Mouse (Mus musculus): ENCODE data around the gene Tspyl3. TPM values are rescaled to one million over a fixed set of nuclear protein-coding genes. Genes with fewer than 3 reads are reported as not detected.
"Not testable (repeated sequence)": the region's sequence is repeated elsewhere in the genome, so short reads cannot be mapped to it uniquely, and the experiment has no call there.

The Tspyl3 gene
- 10.4 and 11.7 TPM in 2 replicates for polyA plus RNA-seq (2016; fragmentation: Nextera tagmentation; extraction: Ambion mirVana)

GRCm38 (mm10) chr2:153224946-153225594 is at the start of gene Tspyl3:
Tspyl3 (minus strand) TSS chr2:153225441.
- WGBS: 2% methylated on average over 31 of the region's 31 CpGs
- H3K9ac ChIP-seq (replicated peaks): peak within 1 kb of the TSS; percentile 75

GRCm38 (mm10) chr2:153274919-153275247 is 49.6 kb upstream of the Tspyl3 start:
- peaks cover 3% of the 10 kb centered on the region; the same call in 1 of the 2 replicates for H3K4me1 ChIP-seq
- ATAC-seq (ENCODE audit: low FRiP score, low read depth): no peak
- H3K4me3 ChIP-seq: no peak overlapping the region
- no peak overlapping the region for H3K27ac ChIP-seq (replicated peaks)
- no peak overlapping the region for H3K9ac ChIP-seq (replicated peaks)
- no peaks in the 10 kb centered on the region for H3K36me3 ChIP-seq
- no peaks in the 10 kb centered on the region for H3K27me3 ChIP-seq
- H3K4me2 ChIP-seq (replicated peaks): no peak overlapping the region
- H3K9me3 ChIP-seq: no peaks in the 10 kb centered on the region
- 79% methylated on average over 6 of the region's 6 CpGs for WGBS

More at GRCm38 (mm10) chr2:153224946-153225594, at the start of gene Tspyl3:
- peak within 1 kb of the TSS; percentile 53 for H3K4me3 ChIP-seq
- H3K4me1 ChIP-seq: peaks cover 12% of the 10 kb centered on the region
- H3K9me3 ChIP-seq: no peaks in the 10 kb centered on the region
- peaks cover 22% of the 10 kb centered on the region for H3K36me3 ChIP-seq
- peak within 1 kb of the TSS; percentile 73 for H3K4me2 ChIP-seq (replicated peaks)
- no peaks in the 10 kb centered on the region for H3K27me3 ChIP-seq
- peak within 1 kb of the TSS; percentile 77 for H3K27ac ChIP-seq (replicated peaks)
- peak; percentile 78 for ATAC-seq (ENCODE audit: low FRiP score, low read depth)

GRCm38 (mm10) chr2:153274200-153274918 is 49.1 kb upstream of the Tspyl3 start:
- not testable (repeated sequence) for H3K4me1 ChIP-seq; H3K27me3 ChIP-seq; ATAC-seq (ENCODE audit: low FRiP score, low read depth); H3K9ac ChIP-seq (replicated peaks); H3K4me3 ChIP-seq; H3K9me3 ChIP-seq; H3K27ac ChIP-seq (replicated peaks); H3K4me2 ChIP-seq (replicated peaks); H3K36me3 ChIP-seq
- WGBS: 63% methylated on average over 6 of the region's 6 CpGs

- WGBS: 67% methylated on average over 8 of the region's 8 CpGs
- H3K36me3 ChIP-seq: peaks cover 18% of the 10 kb centered on the region
- not testable (repeated sequence) for H3K4me1 ChIP-seq
These were observed 45.1 kb upstream of the Tspyl3 start for GRCm38 (mm10) chr2:153270231-153270915.

GRCm38 (mm10) chr2:153267331-153267730 is 42.1 kb upstream of the Tspyl3 start:
- no peaks in the 10 kb centered on the region for H3K27me3 ChIP-seq
- 90% methylated on average over 2 of the region's 2 CpGs for WGBS
- no peak overlapping the region for H3K4me3 ChIP-seq
- no peak for ATAC-seq (ENCODE audit: low FRiP score, low read depth)
- H3K27ac ChIP-seq (replicated peaks): no peak overlapping the region
- H3K4me1 ChIP-seq: peaks cover 1% of the 10 kb centered on the region; the same call in 1 of the 2 replicates
- H3K9ac ChIP-seq (replicated peaks): no peak overlapping the region
- H3K36me3 ChIP-seq: peaks cover 47% of the 10 kb centered on the region
- no peaks in the 10 kb centered on the region for H3K9me3 ChIP-seq
- H3K4me2 ChIP-seq (replicated peaks): no peak overlapping the region

More at GRCm38 (mm10) chr2:153270231-153270915, 45.1 kb upstream of the Tspyl3 start:
- not testable (repeated sequence) for ATAC-seq (ENCODE audit: low FRiP score, low read depth); H3K9me3 ChIP-seq; H3K27me3 ChIP-seq; H3K4me2 ChIP-seq (replicated peaks); H3K4me3 ChIP-seq; H3K9ac ChIP-seq (replicated peaks)
- peak overlapping the region; percentile 46; the same call in 1 of the 2 replicates for H3K27ac ChIP-seq (replicated peaks)

GRCm38 (mm10) chr2:153263053-153263452 is 37.8 kb upstream of the Tspyl3 start:
- no peaks in the 10 kb centered on the region for H3K9me3 ChIP-seq
- H3K27me3 ChIP-seq: no peaks in the 10 kb centered on the region
- peaks cover 67% of the 10 kb centered on the region for H3K36me3 ChIP-seq
- 93% methylated on average over 7 of the region's 7 CpGs for WGBS
- H3K4me2 ChIP-seq (replicated peaks): no peak overlapping the region
- H3K4me1 ChIP-seq: no peaks in the 10 kb centered on the region
- H3K4me3 ChIP-seq: no peak overlapping the region
- no peak for ATAC-seq (ENCODE audit: low FRiP score, low read depth)
- H3K9ac ChIP-seq (replicated peaks): no peak overlapping the region
- no peak overlapping the region for H3K27ac ChIP-seq (replicated peaks)

- H3K4me1 ChIP-seq: no peaks in the 10 kb centered on the region
- 73% methylated on average over 3 of the region's 3 CpGs for WGBS
- no peaks in the 10 kb centered on the region for H3K9me3 ChIP-seq
- H3K9ac ChIP-seq (replicated peaks): no peak overlapping the region
- no peak overlapping the region for H3K27ac ChIP-seq (replicated peaks)
- ATAC-seq (ENCODE audit: low FRiP score, low read depth): no peak
- H3K27me3 ChIP-seq: no peaks in the 10 kb centered on the region
- H3K36me3 ChIP-seq: peaks cover 47% of the 10 kb centered on the region
- H3K4me3 ChIP-seq: no peak overlapping the region
- no peak overlapping the region for H3K4me2 ChIP-seq (replicated peaks)
These were observed 34.8 kb upstream of the Tspyl3 start for GRCm38 (mm10) chr2:153259864-153260674.

GRCm38 (mm10) chr2:153259030-153259863 is 34.0 kb upstream of the Tspyl3 start:
- H3K4me3 ChIP-seq: no peak overlapping the region
- WGBS: 85% methylated on average over 12 of the region's 12 CpGs
- H3K36me3 ChIP-seq: peaks cover 40% of the 10 kb centered on the region
- no peaks in the 10 kb centered on the region for H3K9me3 ChIP-seq
- no peak overlapping the region for H3K9ac ChIP-seq (replicated peaks)
- ATAC-seq (ENCODE audit: low FRiP score, low read depth): no peak
- H3K4me2 ChIP-seq (replicated peaks): no peak overlapping the region
- H3K4me1 ChIP-seq: no peaks in the 10 kb centered on the region
- no peaks in the 10 kb centered on the region for H3K27me3 ChIP-seq
- H3K27ac ChIP-seq (replicated peaks): no peak overlapping the region

GRCm38 (mm10) chr2:153256604-153257003 is 31.4 kb upstream of the Tspyl3 start:
- Histone ChIP-seq H3K27ac (replicated peaks) (no peak overlapping the region), H3K36me3 (peaks cover 37% of the 10 kb centered on the region), H3K27me3 (no peaks in the 10 kb centered on the region), H3K4me1 (no peaks in the 10 kb centered on the region), H3K4me2 (replicated peaks) (no peak overlapping the region), H3K9ac (replicated peaks) (no peak overlapping the region), H3K4me3 (no peak overlapping the region), H3K9me3 (no peaks in the 10 kb centered on the region)
- 80% methylated on average over 2 of the region's 2 CpGs for WGBS
- ATAC-seq (ENCODE audit: low FRiP score, low read depth): no peak

- H3K9ac ChIP-seq (replicated peaks): no peak overlapping the region
- H3K4me1 ChIP-seq: no peaks in the 10 kb centered on the region
- peaks cover 54% of the 10 kb centered on the region for H3K36me3 ChIP-seq
- no peak overlapping the region for H3K4me2 ChIP-seq (replicated peaks)
- H3K27ac ChIP-seq (replicated peaks): no peak overlapping the region
- H3K9me3 ChIP-seq: no peaks in the 10 kb centered on the region
- H3K4me3 ChIP-seq: no peak overlapping the region
- ATAC-seq (ENCODE audit: low FRiP score, low read depth): no peak
- 91% methylated on average over 5 of the region's 5 CpGs for WGBS
- H3K27me3 ChIP-seq: no peaks in the 10 kb centered on the region
These were observed 24.5 kb upstream of the Tspyl3 start for GRCm38 (mm10) chr2:153249751-153250150.

GRCm38 (mm10) chr2:153242156-153242555 is 16.9 kb upstream of the Tspyl3 start:
- ATAC-seq (ENCODE audit: low FRiP score, low read depth): no peak
- WGBS: 68% methylated on average over 6 of the region's 6 CpGs
- H3K4me3 ChIP-seq: peak overlapping the region; percentile 99
- H3K4me2 ChIP-seq (replicated peaks): peak overlapping the region; percentile 98
- no peaks in the 10 kb centered on the region for H3K9me3 ChIP-seq
- peaks cover 3% of the 10 kb centered on the region; the same call in 1 of the 2 replicates for H3K36me3 ChIP-seq
- no peaks in the 10 kb centered on the region for H3K27me3 ChIP-seq
- H3K9ac ChIP-seq (replicated peaks): peak overlapping the region; percentile 99
- peaks cover 37% of the 10 kb centered on the region for H3K4me1 ChIP-seq
- no peak overlapping the region for H3K27ac ChIP-seq (replicated peaks)

All from midbrain, embryonic 12.5 days (tissue).